Mouse (Mus musculus) heart, adult 9 months (tissue): Measurements from ENCODE around the gene Mrgpra2a.
"Not testable (repeated sequence)": the region's sequence is repeated elsewhere in the genome, so short reads cannot be mapped to it uniquely, and the experiment has no call there.

ENCODE experiments used
- DNase-seq, 2 experiments: peaks; one replicate each; pipeline ENCODE4 v3.0.0; 2022; ENCODE audit warnings: low spot score in 2 of 2

The Mrgpra2a gene

GRCm38 (mm10) chr7:47452015-47452414 lies at the start of gene Mrgpra2a:
Gene Mrgpra2a (minus strand): TSS chr7:47452139.
- not testable (repeated sequence) for DNase-seq

- DNase-seq: not testable (repeated sequence)
Measured at GRCm38 (mm10) chr7:47491266-47491665, 39.3 kb upstream of the Mrgpra2a start.

- DNase-seq: not testable (repeated sequence)
Measured at GRCm38 (mm10) chr7:47489438-47489837, 37.5 kb upstream of the Mrgpra2a start.

GRCm38 (mm10) chr7:47483181-47483580 lies 31.2 kb upstream of the Mrgpra2a start:
- not testable (repeated sequence) for DNase-seq

GRCm38 (mm10) chr7:47473904-47474303 lies 22.0 kb upstream of the Mrgpra2a start:
- not testable (repeated sequence) for DNase-seq

GRCm38 (mm10) chr7:47465278-47465981 lies 13.5 kb upstream of the Mrgpra2a start:
- DNase-seq: not testable (repeated sequence)

- DNase-seq: not testable (repeated sequence)
Measured at GRCm38 (mm10) chr7:47445729-47446128, 6.2 kb downstream of the Mrgpra2a start.

GRCm38 (mm10) chr7:47436463-47436862 lies 15.5 kb downstream of the Mrgpra2a start:
- DNase-seq: not testable (repeated sequence)

GRCm38 (mm10) chr7:47427815-47428508 lies 24.0 kb downstream of the Mrgpra2a start:
- DNase-seq: not testable (repeated sequence)

- DNase-seq: no peak
Measured at GRCm38 (mm10) chr7:47410602-47411001, 41.3 kb downstream of the Mrgpra2a start.

- DNase-seq: no peak
Measured at GRCm38 (mm10) chr7:47409545-47409944, 42.4 kb downstream of the Mrgpra2a start.

GRCm38 (mm10) chr7:47401125-47401524 lies 50.8 kb downstream of the Mrgpra2a start:
- DNase-seq: no peak
